Mouse (Mus musculus) layer of hippocampus, postnatal 10 days (tissue): ENCODE data around the gene Gm20388. TPM values are rescaled to one million over a fixed set of nuclear protein-coding genes. Genes with fewer than 3 reads are reported as not detected.
A peak's percentile ranks its signal among the peaks of the same experiment; 100 is the strongest.

Experiments
- DNase-seq, 2 experiments: peaks; one replicate each; pipeline ENCODE4 v3.0.0; 2021; ENCODE audit warnings: low spot score in 2 of 2
- total RNA-seq, 2 experiments: library from RNA; stranded (reverse); gene quantifications; 2 replicates each; pipeline ENCODE4 v1.2.3; 2021

The Gm20388 gene
- total RNA-seq, 2 experiments from 2014 or later = not detected

GRCm38 (mm10) chr8:119914161-119914560 is 3.5 kb downstream of the Gm20388 start:
- no peak for DNase-seq

- DNase-seq = no peak
Measured at GRCm38 (mm10) chr8:119915298-119915697, 4.7 kb downstream of the Gm20388 start.

GRCm38 (mm10) chr8:119916237-119916892 is 5.7 kb downstream of the Gm20388 start:
- DNase-seq = no peak

- DNase-seq = no peak
Measured at GRCm38 (mm10) chr8:119917415-119917814, 6.8 kb downstream of the Gm20388 start.

- DNase-seq = no peak
Measured at GRCm38 (mm10) chr8:119918155-119918567, 7.5 kb downstream of the Gm20388 start.

- no peak for DNase-seq
Measured at GRCm38 (mm10) chr8:119923259-119923658, 12.6 kb downstream of the Gm20388 start.

- DNase-seq = no peak
Measured at GRCm38 (mm10) chr8:119925428-119925827, 14.8 kb downstream of the Gm20388 start.

DNA sequence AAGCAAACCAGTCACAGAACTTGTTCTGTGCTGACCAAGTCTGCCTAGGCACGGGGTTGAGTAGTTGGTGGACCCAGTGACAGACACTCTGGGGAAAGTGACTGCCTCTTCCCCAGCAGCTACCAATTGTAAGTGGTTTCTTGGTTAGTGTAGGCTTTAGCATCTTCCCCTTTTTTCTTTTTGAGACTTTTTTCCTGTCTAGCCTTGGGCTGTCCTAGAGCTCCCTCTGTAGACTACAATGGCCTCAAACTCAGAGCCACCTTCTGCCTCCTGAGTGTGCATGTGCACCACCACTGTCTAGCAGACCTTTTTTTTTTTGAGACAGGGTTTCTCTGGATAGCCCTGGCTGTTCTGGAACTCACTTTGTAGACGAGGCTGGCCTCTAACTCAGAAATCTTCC is 15.8 kb downstream of the Gm20388 start:
- DNase-seq = no peak

DNA sequence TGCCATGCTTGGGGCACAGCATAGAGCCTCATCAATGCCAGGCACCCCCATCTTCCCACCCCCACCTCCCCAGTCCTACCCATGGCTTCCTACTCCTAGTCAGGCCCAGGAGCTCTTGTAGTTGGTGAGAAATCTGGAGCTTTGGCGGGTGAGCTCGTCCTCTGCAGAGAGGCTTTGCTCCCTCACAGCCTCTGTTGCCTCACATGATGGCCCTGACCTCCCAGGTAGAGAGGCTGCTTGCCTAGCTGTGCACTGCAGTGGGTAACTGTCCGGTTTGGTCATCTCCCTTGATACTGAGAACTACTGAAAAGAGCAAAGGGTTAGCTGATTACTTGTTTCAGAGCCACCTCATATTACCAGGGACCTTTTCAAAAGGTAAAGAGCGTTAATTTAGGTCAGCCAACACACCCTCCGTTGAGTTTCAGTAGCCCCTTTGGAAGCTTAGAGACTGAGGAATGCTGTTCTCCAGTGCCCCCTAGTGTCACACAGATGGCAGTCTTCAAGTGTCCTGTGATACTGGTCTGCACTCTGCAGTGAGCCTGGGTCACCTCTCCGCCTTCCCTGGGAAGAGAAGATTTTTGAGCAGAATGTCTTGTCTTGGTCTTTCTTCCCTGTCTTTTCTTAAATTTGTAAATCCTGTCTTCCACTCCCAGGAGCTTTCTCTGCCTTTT is 16.9 kb downstream of the Gm20388 start:
- DNase-seq = peak; percentile 40 to 52

DNA sequence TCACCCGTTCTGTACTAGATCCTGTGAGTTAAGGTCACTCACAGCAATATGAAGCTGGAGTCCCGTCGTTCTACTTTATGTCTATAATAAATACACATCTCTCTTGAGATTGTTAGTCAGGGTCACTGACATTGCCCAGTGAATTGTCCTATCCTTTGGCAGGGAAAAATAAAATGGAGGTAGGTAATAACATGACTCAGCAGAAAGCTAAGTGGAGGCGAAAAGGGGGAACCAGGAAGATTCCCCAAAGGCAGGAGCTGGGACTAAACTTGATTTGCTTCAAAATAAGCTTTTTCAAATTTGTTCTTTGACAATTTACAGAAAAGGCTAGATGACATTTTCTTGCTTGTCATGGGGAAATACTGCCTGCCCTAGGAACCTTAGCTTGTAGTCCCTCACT is 20.7 kb downstream of the Gm20388 start:
- DNase-seq = no peak

- no peak for DNase-seq
Measured at GRCm38 (mm10) chr8:119933681-119934080, 23.0 kb downstream of the Gm20388 start.

DNA sequence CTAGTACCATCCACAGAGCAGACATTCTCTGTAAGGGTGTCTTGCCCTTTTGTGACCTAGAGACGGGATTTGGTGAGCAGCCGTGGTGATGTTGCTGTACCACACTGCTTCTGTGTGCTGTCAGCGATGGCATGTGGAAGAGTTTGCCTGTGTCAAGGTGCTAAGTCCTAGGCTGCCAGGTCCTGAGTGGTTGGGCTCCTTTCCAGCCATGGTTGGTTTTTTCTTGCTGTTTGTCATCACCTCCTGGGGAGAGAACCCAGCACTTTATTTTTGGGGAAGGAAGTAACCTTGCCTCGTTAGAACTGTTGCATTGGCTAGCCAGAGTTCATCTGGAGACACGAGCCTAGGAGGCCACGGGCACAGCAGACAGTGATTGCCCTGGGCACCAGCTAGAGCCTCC is 24.9 kb downstream of the Gm20388 start:
- DNase-seq = no peak

- DNase-seq = no peak
Measured at GRCm38 (mm10) chr8:119938481-119938880, 27.8 kb downstream of the Gm20388 start.

GRCm38 (mm10) chr8:119939336-119939735 is 28.7 kb downstream of the Gm20388 start:
- DNase-seq = no peak

DNA sequence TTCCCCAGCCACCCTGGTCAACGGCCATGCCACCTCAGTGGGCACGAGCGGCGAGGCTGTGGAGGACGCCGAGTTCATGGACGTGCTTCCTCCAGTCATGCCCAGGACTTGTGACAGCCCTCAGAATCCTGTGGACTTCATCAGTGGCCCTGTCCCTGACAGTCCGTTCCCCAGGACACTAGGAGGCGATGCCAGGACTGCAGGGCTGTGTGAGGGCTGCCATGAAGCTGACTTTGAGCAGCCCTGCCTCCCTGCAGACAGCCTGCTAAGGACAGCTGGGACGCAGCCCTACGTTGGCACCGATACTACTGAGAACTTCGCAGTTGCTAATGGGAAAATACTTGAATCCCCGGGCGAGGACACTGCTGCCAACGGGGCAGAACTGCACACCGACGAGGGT is 30.8 kb downstream of the Gm20388 start:
- peak in 1 of 2 experiments; percentile 36 for DNase-seq

DNA sequence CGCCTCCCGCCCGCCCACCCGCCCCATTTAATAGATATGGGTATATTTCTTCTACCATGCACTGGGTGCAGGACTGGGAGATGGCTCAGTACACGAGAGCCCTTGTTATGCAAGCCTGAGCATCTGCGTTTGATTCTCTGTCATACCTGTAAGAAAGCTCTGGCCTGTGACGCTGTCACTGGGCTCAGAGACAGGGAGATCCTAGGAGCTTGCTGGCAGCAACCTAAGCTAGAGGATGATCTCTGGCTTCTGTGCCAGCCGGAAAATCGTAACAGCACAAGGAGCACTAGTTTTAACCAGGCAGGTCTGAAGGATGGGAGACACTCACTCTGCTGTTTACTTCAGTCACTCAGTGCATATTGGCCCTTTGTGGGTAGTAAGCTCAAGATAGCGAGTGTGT is 33.0 kb downstream of the Gm20388 start:
- no peak for DNase-seq

DNA sequence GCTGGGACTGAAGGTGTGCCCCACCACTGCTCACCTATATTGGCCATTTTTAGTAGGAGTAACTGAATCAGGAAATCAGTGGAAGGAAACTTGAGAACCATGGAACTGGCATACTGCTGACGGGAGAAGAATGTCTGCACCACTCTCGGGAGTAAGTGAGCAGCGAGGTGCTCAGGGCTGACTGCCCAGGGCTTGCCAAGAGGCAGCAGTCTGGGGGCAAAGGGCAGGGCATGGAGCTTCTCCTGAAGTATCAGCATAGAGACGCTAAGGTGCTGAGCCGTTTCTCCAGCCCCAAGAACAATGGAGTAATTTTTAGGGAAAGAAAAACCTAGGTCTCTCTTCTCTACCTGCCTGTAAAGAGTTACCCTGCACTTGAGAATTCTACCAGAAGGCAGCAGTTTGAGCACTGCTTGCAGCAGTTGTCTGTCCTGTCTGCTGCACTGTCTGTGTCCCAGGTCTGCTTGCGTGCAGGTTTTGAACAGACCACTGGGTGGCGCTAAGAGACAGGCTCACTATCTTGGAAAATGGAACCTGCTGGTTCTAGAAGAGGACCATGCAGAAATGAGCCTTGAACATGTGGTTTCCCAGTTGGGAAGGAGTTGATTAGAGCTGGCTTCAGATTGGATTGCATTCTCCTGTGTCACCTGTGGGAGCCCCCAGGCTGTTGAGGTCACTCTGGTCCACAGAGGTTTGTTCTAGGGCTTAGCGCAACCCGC is 33.6 kb downstream of the Gm20388 start:
- DNase-seq = peak; percentile 87 to 89

GRCm38 (mm10) chr8:119946326-119946865 is 35.8 kb downstream of the Gm20388 start:
- no peak for DNase-seq

DNA sequence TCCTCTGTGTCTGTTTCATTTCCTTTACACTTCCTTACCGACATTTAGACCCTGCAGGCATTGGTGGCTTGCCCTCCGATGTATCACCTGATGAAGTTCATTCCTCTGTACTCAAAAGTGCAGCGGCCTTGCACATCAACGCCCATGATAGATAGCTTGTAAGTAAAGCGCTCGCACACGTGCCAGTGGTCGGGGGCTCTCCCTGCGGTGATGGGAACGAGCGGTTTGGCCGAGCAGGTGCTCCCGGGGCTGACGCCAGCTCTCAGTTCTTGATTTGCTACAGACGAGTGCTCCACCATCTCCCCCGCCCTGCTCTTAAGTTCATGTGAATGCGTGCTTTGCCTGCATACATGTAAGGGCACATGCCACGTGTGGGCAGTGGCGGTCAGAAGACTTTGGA is 37.0 kb downstream of the Gm20388 start:
- no peak for DNase-seq

- no peak for DNase-seq
Measured at GRCm38 (mm10) chr8:119948340-119948739, 37.7 kb downstream of the Gm20388 start.

DNA sequence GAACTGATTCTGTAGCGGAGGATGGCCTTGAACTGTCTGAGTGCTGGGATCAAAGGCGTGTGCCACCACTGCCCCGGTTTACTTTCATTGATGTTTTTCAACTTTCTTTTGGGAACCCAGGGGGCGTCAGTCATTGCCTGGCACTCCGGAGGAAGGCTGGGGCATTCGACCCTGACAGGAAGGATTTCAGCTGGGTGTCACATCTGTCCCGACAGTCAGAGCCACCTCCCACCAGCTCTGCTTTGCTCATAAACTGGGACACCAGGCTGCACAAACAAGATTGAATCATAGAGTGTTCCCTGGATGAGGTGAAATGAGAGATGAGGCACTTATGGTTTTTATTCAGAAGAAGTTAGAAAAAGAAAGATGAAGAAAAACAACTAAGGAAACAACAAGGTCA is 41.6 kb downstream of the Gm20388 start:
- no peak for DNase-seq

- DNase-seq = no peak
Measured at GRCm38 (mm10) chr8:119952747-119953146, 42.1 kb downstream of the Gm20388 start.
